Mouse (Mus musculus): ENCODE measurements at regions not wholly inside any gene's neighbourhood (a gene's known extent, or its start where the extent isn't known, plus 50 kb on each side); places are given as distances from the start of the nearest gene placed in this dataset.
A peak's percentile ranks its signal among the peaks of the same experiment; 100 is the strongest.

- no peak overlapping the region for H3K27ac ChIP-seq (ENCODE audit: low read length)
- ATAC-seq (peak; percentile 83), DNase-seq (ENCODE audit: low spot score) (peak; percentile 72)
These were observed 1430.5 kb downstream of the Slc22a22 start for GRCm38 (mm10) chr15:56046679-56047532.

GRCm38 (mm10) chr15:56045510-56046245, 1431.7 kb downstream of the Slc22a22 start:
- no peak for DNase-seq (ENCODE audit: low spot score)
- H3K4me2 ChIP-seq (replicated peaks; ENCODE audit: low read depth, low read length): no peak overlapping the region
- H3K9ac ChIP-seq (replicated peaks; ENCODE audit: low read depth): no peak overlapping the region
- H3K4me1 ChIP-seq (ENCODE audit: insufficient read depth, low read depth, low read length): no peaks in the 10 kb centered on the region
- no peak for TF ChIP-seq EP300 (IDR thresholded peaks at IDR 0.05)
- TF ChIP-seq CTCF (IDR thresholded peaks at IDR 0.05): no peak
- no peak overlapping the region for H3K27ac ChIP-seq (ENCODE audit: low read length)
- H3K9me3 ChIP-seq (ENCODE audit: low read length): no peaks in the 10 kb centered on the region
- no peaks in the 10 kb centered on the region for H3K36me3 ChIP-seq (ENCODE audit: insufficient read depth, low read length)
- H3K27me3 ChIP-seq (replicated peaks; ENCODE audit: insufficient read depth, low read length): no peaks in the 10 kb centered on the region
- H3K4me3 ChIP-seq (ENCODE audit: low read depth, low read length): no peak overlapping the region
- no peak for ATAC-seq
- WGBS: 82% methylated on average over 10 of the region's 10 CpGs

More at GRCm38 (mm10) chr15:56046679-56047532, 1430.5 kb downstream of the Slc22a22 start:
- H3K27me3 ChIP-seq (replicated peaks; ENCODE audit: insufficient read depth, low read length): no peaks in the 10 kb centered on the region
- H3K9me3 ChIP-seq (ENCODE audit: low read length): no peaks in the 10 kb centered on the region
- TF ChIP-seq CTCF (IDR thresholded peaks at IDR 0.05) (peak; percentile 98), EP300 (IDR thresholded peaks at IDR 0.05) (no peak)
- WGBS: 22% methylated on average over 16 of the region's 16 CpGs
- no peak overlapping the region for H3K9ac ChIP-seq (replicated peaks; ENCODE audit: low read depth)
- no peaks in the 10 kb centered on the region for H3K4me1 ChIP-seq (ENCODE audit: insufficient read depth, low read depth, low read length)
- no peaks in the 10 kb centered on the region for H3K36me3 ChIP-seq (ENCODE audit: insufficient read depth, low read length)
- H3K4me2 ChIP-seq (replicated peaks; ENCODE audit: low read depth, low read length): peak overlapping the region; percentile 63
- H3K4me3 ChIP-seq (ENCODE audit: low read depth, low read length): peak overlapping the region; percentile 31

- no peak overlapping the region for H3K27ac ChIP-seq (ENCODE audit: low read length)
- H3K4me1 ChIP-seq (ENCODE audit: insufficient read depth, low read depth, low read length): no peaks in the 10 kb centered on the region
- H3K36me3 ChIP-seq (ENCODE audit: insufficient read depth, low read length): no peaks in the 10 kb centered on the region
- ATAC-seq (no peak), DNase-seq (ENCODE audit: low spot score) (no peak)
- H3K27me3 ChIP-seq (replicated peaks; ENCODE audit: insufficient read depth, low read length): no peaks in the 10 kb centered on the region
- 73% methylated on average over 4 of the region's 4 CpGs for WGBS
- no peak overlapping the region for H3K9ac ChIP-seq (replicated peaks; ENCODE audit: low read depth)
- no peaks in the 10 kb centered on the region for H3K9me3 ChIP-seq (ENCODE audit: low read length)
- TF ChIP-seq EP300 (IDR thresholded peaks at IDR 0.05) (no peak), CTCF (IDR thresholded peaks at IDR 0.05) (no peak)
- no peak overlapping the region for H3K4me2 ChIP-seq (replicated peaks; ENCODE audit: low read depth, low read length)
- H3K4me3 ChIP-seq (ENCODE audit: low read depth, low read length): no peak overlapping the region
These were observed 1434.1 kb downstream of the Slc22a22 start for GRCm38 (mm10) chr15:56043282-56043681.

GRCm38 (mm10) chr15:56042449-56042848, 1435.0 kb downstream of the Slc22a22 start:
- DNase-seq (ENCODE audit: low spot score) (no peak), ATAC-seq (no peak)
- TF ChIP-seq EP300 (IDR thresholded peaks at IDR 0.05): no peak
- TF ChIP-seq CTCF (IDR thresholded peaks at IDR 0.05): no peak
- Histone ChIP-seq H3K4me3 (ENCODE audit: low read depth, low read length) (no peak overlapping the region), H3K36me3 (ENCODE audit: insufficient read depth, low read length) (no peaks in the 10 kb centered on the region), H3K9me3 (ENCODE audit: low read length) (no peaks in the 10 kb centered on the region), H3K4me1 (ENCODE audit: insufficient read depth, low read depth, low read length) (no peaks in the 10 kb centered on the region), H3K4me2 (replicated peaks; ENCODE audit: low read depth, low read length) (no peak overlapping the region), H3K27ac (ENCODE audit: low read length) (no peak overlapping the region), H3K9ac (replicated peaks; ENCODE audit: low read depth) (no peak overlapping the region), H3K27me3 (replicated peaks; ENCODE audit: insufficient read depth, low read length) (no peaks in the 10 kb centered on the region)

- Histone ChIP-seq H3K4me1 (ENCODE audit: insufficient read depth, low read depth, low read length) (no peaks in the 10 kb centered on the region), H3K4me2 (replicated peaks; ENCODE audit: low read depth, low read length) (no peak overlapping the region), H3K36me3 (ENCODE audit: insufficient read depth, low read length) (no peaks in the 10 kb centered on the region), H3K4me3 (ENCODE audit: low read depth, low read length) (no peak overlapping the region), H3K27ac (ENCODE audit: low read length) (no peak overlapping the region), H3K27me3 (replicated peaks; ENCODE audit: insufficient read depth, low read length) (no peaks in the 10 kb centered on the region), H3K9ac (replicated peaks; ENCODE audit: low read depth) (no peak overlapping the region), H3K9me3 (ENCODE audit: low read length) (no peaks in the 10 kb centered on the region)
- TF ChIP-seq CTCF (IDR thresholded peaks at IDR 0.05): no peak
- ATAC-seq: no peak
- no peak for DNase-seq (ENCODE audit: low spot score)
- WGBS: 60% methylated on average over 2 of the region's 2 CpGs
These were observed 1447.4 kb downstream of the Slc22a22 start for GRCm38 (mm10) chr15:56030007-56030406.

GRCm38 (mm10) chr15:56027197-56027818, 1450.1 kb downstream of the Slc22a22 start:
- Histone ChIP-seq H3K4me2 (replicated peaks; ENCODE audit: low read depth, low read length) (no peak overlapping the region), H3K9me3 (ENCODE audit: low read length) (no peaks in the 10 kb centered on the region), H3K36me3 (ENCODE audit: insufficient read depth, low read length) (no peaks in the 10 kb centered on the region), H3K27ac (ENCODE audit: low read length) (no peak overlapping the region), H3K4me1 (ENCODE audit: insufficient read depth, low read depth, low read length) (no peaks in the 10 kb centered on the region), H3K9ac (replicated peaks; ENCODE audit: low read depth) (no peak overlapping the region), H3K27me3 (replicated peaks; ENCODE audit: insufficient read depth, low read length) (no peaks in the 10 kb centered on the region), H3K4me3 (ENCODE audit: low read depth, low read length) (no peak overlapping the region)
- DNase-seq (ENCODE audit: low spot score) (no peak), ATAC-seq (no peak)
- WGBS: 20% methylated on average over 5 of the region's 5 CpGs
- no peak for TF ChIP-seq EP300 (IDR thresholded peaks at IDR 0.05)
- no peak for TF ChIP-seq CTCF (IDR thresholded peaks at IDR 0.05)

Measured in lung, postnatal 0 days (tissue).